Mouse (Mus musculus) kidney, postnatal 10 days (tissue): ENCODE data around the gene Mical3.

Experiments
- DNase-seq: peaks from one replicate; pipeline ENCODE4 v3.0.0; 2021; ENCODE audit warnings: mixed read lengths

Mical3 gene

GRCm38 (mm10) chr6:121109181-121109981 is 21.4 kb downstream of the Mical3 start:
- peak; percentile 65 for DNase-seq

GRCm38 (mm10) chr6:121108075-121108474 is 22.7 kb downstream of the Mical3 start:
- DNase-seq, result no peak

GRCm38 (mm10) chr6:121106711-121107405 is 23.9 kb downstream of the Mical3 start:
- DNase-seq, result peak; percentile 63

- no peak for DNase-seq
Measured at GRCm38 (mm10) chr6:121105726-121106125, 25.1 kb downstream of the Mical3 start.

GRCm38 (mm10) chr6:121103406-121104171 is 27.2 kb downstream of the Mical3 start:
- DNase-seq, result no peak

DNA sequence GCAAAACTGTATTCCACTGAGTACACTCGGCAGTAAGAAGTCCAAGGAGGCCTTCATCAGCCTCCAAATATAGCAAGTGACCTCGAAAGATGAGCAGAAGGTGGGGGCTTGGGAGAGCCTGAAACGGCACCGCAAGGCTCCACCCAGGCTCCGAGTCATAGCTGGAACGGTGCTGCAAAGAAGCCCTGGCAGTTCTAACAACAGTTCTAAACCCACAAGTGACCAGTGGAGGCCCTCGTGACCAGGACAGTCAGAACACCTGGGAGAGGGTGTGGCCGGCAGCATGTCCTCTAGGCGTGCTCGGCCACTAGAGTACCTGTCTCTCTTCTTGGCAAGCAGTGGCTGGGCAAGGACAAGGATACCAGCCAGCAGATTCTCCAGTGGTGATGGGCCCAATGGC is 27.9 kb downstream of the Mical3 start:
- DNase-seq, result no peak

DNA sequence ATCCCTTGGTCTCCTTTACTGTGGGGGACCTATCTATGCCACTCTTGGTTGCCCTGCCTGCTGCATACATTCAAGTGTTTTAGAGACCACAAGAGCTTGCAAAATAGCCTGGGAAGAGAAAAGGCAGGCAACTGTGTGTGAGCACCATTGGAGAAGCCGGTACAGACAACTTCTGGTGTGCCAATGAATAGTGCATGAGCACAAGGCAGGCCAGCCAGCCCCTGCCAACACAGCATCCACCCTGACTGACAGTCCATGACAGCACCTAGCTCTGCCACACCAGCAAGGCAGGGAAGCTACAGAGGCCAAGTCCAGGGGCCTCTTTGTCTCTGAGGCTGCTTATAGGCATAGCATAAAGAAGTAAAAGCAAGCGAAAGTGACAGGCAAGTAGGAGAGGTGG is 28.7 kb downstream of the Mical3 start:
- DNase-seq, result no peak

DNA sequence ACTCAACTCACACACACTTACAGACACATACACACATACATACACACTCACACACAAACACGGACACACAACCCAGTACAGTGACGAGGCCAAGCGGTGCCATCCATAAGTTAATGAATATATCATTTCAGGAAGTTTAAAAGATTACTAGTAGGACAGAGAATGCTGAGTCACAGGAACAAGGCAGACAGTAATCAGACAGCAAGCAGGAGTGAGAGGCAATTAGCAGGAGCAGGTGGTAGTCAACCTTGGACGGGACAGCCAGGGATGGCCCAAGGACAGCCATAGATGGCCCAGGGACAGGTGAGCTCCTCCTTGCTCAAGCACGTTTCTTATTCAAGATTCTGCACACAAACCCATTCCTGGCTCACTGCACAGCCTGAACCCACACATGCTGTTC is 29.6 kb downstream of the Mical3 start:
- DNase-seq, result no peak

DNA sequence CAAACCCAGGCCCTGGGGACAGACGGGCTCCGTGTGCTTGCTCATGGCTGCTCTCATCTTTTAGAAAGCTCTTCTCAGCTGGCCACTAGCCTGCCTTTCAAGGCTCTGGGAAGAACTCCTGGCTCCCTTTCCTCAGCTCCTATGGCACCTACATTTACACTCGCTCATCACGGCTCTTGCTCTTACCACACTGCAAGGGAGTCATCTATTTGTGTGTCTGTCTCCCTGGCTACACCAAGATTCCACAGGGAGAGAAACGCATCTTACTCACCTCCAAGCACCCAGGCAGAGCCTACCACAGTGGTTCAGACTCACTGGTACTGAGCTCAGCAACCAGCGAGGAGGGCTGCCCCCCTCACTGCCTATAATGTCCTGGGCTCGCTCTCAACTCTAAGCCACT is 31.0 kb downstream of the Mical3 start:
- no peak for DNase-seq

DNA sequence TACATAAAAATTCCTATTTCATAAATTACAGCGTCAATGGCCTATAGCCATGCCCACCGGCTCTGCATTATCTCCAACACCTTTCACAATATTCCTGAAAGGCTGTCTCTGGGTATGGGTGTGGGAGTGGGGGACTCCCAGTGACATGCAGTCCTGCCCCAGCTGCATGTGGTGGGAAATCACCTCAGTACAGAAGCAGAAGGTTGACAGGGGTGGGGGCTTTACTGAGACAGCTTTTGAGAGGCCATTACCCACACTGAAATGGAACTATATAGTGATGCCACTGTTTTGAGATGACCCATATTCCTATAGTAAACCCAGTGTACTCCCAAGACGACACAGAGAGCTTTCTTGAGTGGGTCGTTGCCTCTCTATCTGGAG is 31.6 kb downstream of the Mical3 start:
- no peak for DNase-seq

DNA sequence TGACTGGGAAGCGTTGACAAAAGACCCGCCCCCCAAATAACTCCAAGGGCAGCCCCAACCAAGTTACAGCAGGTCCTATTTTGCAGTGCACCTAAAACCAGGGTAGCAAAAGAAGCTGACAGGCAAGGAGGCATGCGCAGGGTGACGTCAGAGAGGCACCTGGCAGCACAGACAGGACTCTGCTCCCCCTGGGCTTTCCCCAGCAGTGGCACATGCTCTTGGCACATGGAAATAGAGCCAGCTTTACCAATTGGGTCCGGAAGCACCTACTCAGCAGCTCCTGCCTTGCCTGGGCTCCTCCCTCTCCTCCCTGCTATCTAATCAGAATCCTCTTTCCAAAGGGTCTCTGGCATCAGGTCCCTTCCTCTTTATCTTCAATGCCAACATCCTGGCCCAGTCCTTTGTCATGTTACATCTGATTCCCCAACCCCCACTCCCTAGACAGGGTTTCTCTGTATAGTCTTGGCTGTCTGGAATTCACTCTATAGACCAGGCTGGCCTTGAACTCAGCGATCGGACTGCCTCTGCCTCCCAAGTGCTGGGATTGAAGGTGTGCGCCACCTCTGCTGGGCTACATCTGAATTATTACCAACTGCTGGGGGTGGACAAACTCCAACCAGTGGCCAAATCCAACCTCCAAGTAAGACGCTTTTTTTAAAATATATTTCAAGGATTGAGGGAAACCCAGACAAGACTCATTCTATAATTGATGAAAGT is 32.1 kb downstream of the Mical3 start:
- DNase-seq, result no peak

- no peak for DNase-seq
Measured at GRCm38 (mm10) chr6:121098109-121098508, 32.7 kb downstream of the Mical3 start.

DNA sequence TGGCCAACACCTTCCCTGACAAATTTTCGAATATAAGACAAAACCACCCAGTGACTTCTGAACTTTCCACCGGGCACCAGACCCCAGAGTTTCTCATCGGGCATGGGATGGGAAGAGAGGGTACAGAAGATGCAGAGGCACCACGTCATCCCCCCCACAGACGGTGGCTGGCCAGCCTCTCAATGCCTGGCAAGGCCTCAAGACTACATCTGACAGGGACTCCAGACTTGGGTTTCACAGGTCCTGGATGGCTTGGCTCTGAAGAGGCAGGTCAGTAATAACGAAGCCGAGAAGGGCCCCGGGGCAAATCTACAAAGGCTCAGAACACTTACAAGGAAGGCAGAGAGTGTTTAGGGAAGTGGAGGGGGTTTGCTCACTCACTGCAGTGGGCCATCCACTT is 33.9 kb downstream of the Mical3 start:
- DNase-seq, result no peak

DNA sequence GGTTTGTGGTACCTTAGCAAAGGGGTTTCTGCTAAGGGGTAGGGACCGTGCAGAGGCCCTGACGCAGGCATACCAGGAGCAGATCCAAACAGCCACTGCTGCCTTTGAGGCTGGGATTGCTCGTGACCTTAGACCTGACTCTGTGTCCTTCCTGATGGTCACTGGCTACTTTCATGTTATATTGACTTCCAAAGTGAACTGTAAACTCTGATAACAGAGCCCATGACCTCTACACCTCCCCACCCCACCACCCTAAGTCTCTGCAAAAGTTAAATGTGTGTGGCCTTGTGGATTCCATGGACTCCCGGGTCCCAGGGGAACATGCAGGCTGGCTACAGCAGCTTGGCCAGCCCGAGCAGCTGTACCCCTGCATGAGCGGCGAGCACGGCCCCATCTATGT is 34.4 kb downstream of the Mical3 start:
- DNase-seq, result no peak

- no peak for DNase-seq
Measured at GRCm38 (mm10) chr6:121093662-121094408, 37.0 kb downstream of the Mical3 start.

DNA sequence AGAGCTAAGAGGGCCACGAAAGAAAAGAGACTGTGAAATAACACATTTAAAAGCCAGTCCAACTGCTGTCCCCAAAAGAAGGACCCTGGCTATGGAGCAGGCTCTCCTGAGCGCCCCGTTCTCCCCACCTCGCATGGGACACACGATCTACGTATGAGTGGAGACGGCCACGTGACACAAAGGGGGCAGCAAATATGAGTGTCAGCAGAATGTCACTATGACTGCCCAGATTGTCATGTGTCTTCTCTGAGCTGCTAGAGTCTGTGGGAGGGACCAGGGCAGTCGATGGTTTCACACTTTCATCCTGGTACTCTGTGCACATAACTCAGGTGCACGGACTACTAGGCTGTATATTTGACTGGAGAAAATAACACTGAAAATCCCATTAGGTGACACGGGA is 40.0 kb downstream of the Mical3 start:
- no peak for DNase-seq

- DNase-seq, result peak; percentile 82
Measured at GRCm38 (mm10) chr6:121087586-121088245, 43.1 kb downstream of the Mical3 start.

DNA sequence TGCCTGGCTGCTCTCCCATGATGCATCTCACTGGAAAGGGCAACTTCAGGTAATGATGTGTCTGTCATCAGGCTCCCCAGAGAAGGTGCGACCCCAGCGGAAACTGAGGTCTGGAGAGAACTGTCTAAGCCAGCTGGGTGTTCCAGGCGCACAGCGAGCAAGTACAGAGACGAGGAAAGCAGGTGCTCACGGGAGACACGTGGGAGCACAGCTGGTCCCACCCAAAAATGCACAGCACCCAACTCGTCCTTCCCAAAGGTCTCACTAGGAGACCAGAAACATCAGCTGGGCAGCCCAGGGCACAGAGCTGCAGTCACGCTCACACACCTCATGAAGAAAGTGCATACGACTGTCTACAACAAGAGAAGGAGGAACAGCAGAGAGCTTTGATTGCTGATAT is 43.7 kb downstream of the Mical3 start:
- DNase-seq, result no peak

GRCm38 (mm10) chr6:121086226-121086625 is 44.6 kb downstream of the Mical3 start:
- no peak for DNase-seq

DNA sequence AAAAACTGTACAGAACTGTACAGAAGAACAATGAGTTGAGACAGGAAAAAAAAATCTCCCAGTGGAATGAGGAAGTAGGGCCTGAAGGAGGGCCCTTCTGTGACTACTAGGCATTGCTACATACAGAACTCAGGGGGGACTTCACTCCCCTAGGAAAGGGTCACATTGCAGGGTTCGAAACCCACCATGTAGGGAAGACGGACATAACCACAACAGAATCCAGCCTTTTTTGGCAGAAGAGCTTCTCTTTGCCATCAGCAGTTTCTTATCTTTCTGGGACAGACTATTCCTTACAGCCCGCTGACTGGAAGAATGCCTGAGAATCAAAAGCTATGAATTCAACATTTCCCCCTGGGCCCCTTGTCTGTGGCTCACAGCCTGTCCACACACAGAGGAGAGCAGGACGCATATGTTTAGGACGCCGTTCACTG is 46.7 kb downstream of the Mical3 start:
- no peak for DNase-seq

- peak; percentile 44 for DNase-seq
Measured at GRCm38 (mm10) chr6:121082094-121082473, 48.7 kb downstream of the Mical3 start.
